Mouse (Mus musculus): ENCODE results near the gene Cnksr1. TPM values are rescaled to one million over a fixed set of nuclear protein-coding genes. Genes with fewer than 3 reads are reported as not detected.
A peak's percentile ranks its signal among the peaks of the same experiment; 100 is the strongest.

The Cnksr1 gene
- polyA plus RNA-seq, 2 experiments = 0.06 TPM; not detected in 1

- no peaks in the 10 kb centered on the region for H3K27me3 ChIP-seq (ENCODE audit: control insufficient read depth, insufficient read depth, low read length)
- no peaks in the 10 kb centered on the region for H3K36me3 ChIP-seq (replicated peaks; ENCODE audit: control insufficient read depth, insufficient read depth, low read depth)
- no peak overlapping the region for H3K4me2 ChIP-seq (ENCODE audit: low read depth)
- 39% methylated on average over 17 of the region's 17 CpGs for WGBS (ENCODE audit: insufficient replicate concordance)
- ATAC-seq (ENCODE audit: insufficient read depth) (no peak), DNase-seq (ENCODE audit: low read depth in 3 of 3, low spot score in 3 of 3) (no peak)
- H3K27ac ChIP-seq = no peak overlapping the region
- TF ChIP-seq CTCF (IDR thresholded peaks at IDR 0.05; ENCODE audit: low read depth) (no peak), EP300 (IDR thresholded peaks at IDR 0.05; ENCODE audit: low read depth) (no peak)
- no peaks in the 10 kb centered on the region; a peak in 1 of 4 replicates for H3K4me1 ChIP-seq (replicated peaks; ENCODE audit: control insufficient read depth in 2 of 2, insufficient read depth in 2 of 2, low read length in 1 of 2)
- no peak overlapping the region for H3K9ac ChIP-seq (replicated peaks)
- H3K9me3 ChIP-seq (ENCODE audit: control insufficient read depth, low read length) = no peaks in the 10 kb centered on the region
- no peak overlapping the region for H3K4me3 ChIP-seq (ENCODE audit: insufficient read depth in 1 of 2, low read depth in 2 of 2, low read length in 2 of 2)
Measured at GRCm38 (mm10) chr4:134203340-134203896, 34.8 kb downstream of the Cnksr1 start.

- H3K9me3 ChIP-seq (ENCODE audit: control insufficient read depth, low read length) = no peaks in the 10 kb centered on the region
- TF ChIP-seq CTCF (IDR thresholded peaks at IDR 0.05; ENCODE audit: low read depth) (no peak), EP300 (IDR thresholded peaks at IDR 0.05; ENCODE audit: low read depth) (no peak)
- H3K27ac ChIP-seq = no peak within 1 kb of the TSS
- no peaks in the 10 kb centered on the region for H3K36me3 ChIP-seq (replicated peaks; ENCODE audit: control insufficient read depth, insufficient read depth, low read depth)
- ATAC-seq (ENCODE audit: insufficient read depth) = no peak
- no peaks in the 10 kb centered on the region; a peak in 1 of 4 replicates for H3K4me1 ChIP-seq (replicated peaks; ENCODE audit: control insufficient read depth in 2 of 2, insufficient read depth in 2 of 2, low read length in 1 of 2)
- no peak within 1 kb of the TSS for H3K4me3 ChIP-seq (ENCODE audit: insufficient read depth in 1 of 2, low read depth in 2 of 2, low read length in 2 of 2)
- no peaks in the 10 kb centered on the region for H3K27me3 ChIP-seq (ENCODE audit: control insufficient read depth, insufficient read depth, low read length)
- 69% methylated on average over 4 of the region's 4 CpGs for WGBS (ENCODE audit: insufficient replicate concordance)
- no peak for DNase-seq (ENCODE audit: low read depth in 3 of 3, low spot score in 3 of 3)
- no peak within 1 kb of the TSS for H3K9ac ChIP-seq (replicated peaks)
- H3K4me2 ChIP-seq (ENCODE audit: low read depth) = no peak within 1 kb of the TSS
Measured at GRCm38 (mm10) chr4:134202904-134203303, 35.3 kb downstream of the Cnksr1 start, which contains the start of gene Gm7534. Gene Gm7534 (minus strand): TSS chr4:134203004.

GRCm38 (mm10) chr4:134199371-134199770 lies 38.8 kb downstream of the Cnksr1 start:
- WGBS (ENCODE audit: insufficient replicate concordance) = 62% methylated on average over 2 of the region's 2 CpGs
- no peak for TF ChIP-seq EP300 (IDR thresholded peaks at IDR 0.05; ENCODE audit: low read depth)
- TF ChIP-seq CTCF (IDR thresholded peaks at IDR 0.05; ENCODE audit: low read depth) = no peak
- no peak overlapping the region for H3K4me3 ChIP-seq (ENCODE audit: insufficient read depth in 1 of 2, low read depth in 2 of 2, low read length in 2 of 2)
- no peak overlapping the region for H3K4me2 ChIP-seq (ENCODE audit: low read depth)
- ATAC-seq (ENCODE audit: insufficient read depth) = no peak
- no peak overlapping the region for H3K27ac ChIP-seq
- no peak for DNase-seq (ENCODE audit: low read depth in 3 of 3, low spot score in 3 of 3)
- H3K36me3 ChIP-seq (replicated peaks; ENCODE audit: control insufficient read depth, insufficient read depth, low read depth) = no peaks in the 10 kb centered on the region
- no peak overlapping the region for H3K9ac ChIP-seq (replicated peaks)
- no peaks in the 10 kb centered on the region for H3K4me1 ChIP-seq (replicated peaks; ENCODE audit: control insufficient read depth in 2 of 2, insufficient read depth in 2 of 2, low read length in 1 of 2)
- H3K9me3 ChIP-seq (ENCODE audit: control insufficient read depth, low read length) = no peaks in the 10 kb centered on the region
- no peaks in the 10 kb centered on the region for H3K27me3 ChIP-seq (ENCODE audit: control insufficient read depth, insufficient read depth, low read length)

GRCm38 (mm10) chr4:134186268-134186667 lies 51.9 kb downstream of the Cnksr1 start:
- ATAC-seq (ENCODE audit: insufficient read depth) (no peak), DNase-seq (ENCODE audit: low read depth in 3 of 3, low spot score in 3 of 3) (no peak)
- Histone ChIP-seq H3K4me1 (replicated peaks; ENCODE audit: control insufficient read depth in 2 of 2, insufficient read depth in 2 of 2, low read length in 1 of 2) (peaks cover 17 to 19% of the 10 kb centered on the region in 2 experiments), H3K27ac (peak overlapping the region; percentile 65), H3K9ac (replicated peaks) (peak overlapping the region; percentile 95), H3K4me2 (ENCODE audit: low read depth) (peak overlapping the region; percentile 91), H3K27me3 (ENCODE audit: control insufficient read depth, insufficient read depth, low read length) (no peaks in the 10 kb centered on the region), H3K9me3 (ENCODE audit: control insufficient read depth, low read length) (no peaks in the 10 kb centered on the region), H3K36me3 (replicated peaks; ENCODE audit: control insufficient read depth, insufficient read depth, low read depth) (0 out of 2 replicates have a peak, but pooled peaks cover 2% of the 10 kb centered on the region), H3K4me3 (ENCODE audit: insufficient read depth in 1 of 2, low read depth in 2 of 2, low read length in 2 of 2) (peak overlapping the region; percentile 61 to 92)
- no peak for TF ChIP-seq CTCF (IDR thresholded peaks at IDR 0.05; ENCODE audit: low read depth)
- TF ChIP-seq EP300 (IDR thresholded peaks at IDR 0.05; ENCODE audit: low read depth) = no peak
- under 1% methylated on average over 22 of the region's 22 CpGs for WGBS (ENCODE audit: insufficient replicate concordance)

GRCm38 (mm10) chr4:134185569-134185968 lies 52.6 kb downstream of the Cnksr1 start:
- TF ChIP-seq EP300 (IDR thresholded peaks at IDR 0.05; ENCODE audit: low read depth) = no peak
- no peak for TF ChIP-seq CTCF (IDR thresholded peaks at IDR 0.05; ENCODE audit: low read depth)
- peak overlapping the region; percentile 95 for H3K9ac ChIP-seq (replicated peaks)
- no peaks in the 10 kb centered on the region for H3K9me3 ChIP-seq (ENCODE audit: control insufficient read depth, low read length)
- WGBS (ENCODE audit: insufficient replicate concordance) = 77% methylated on average over 3 of the region's 3 CpGs
- no peak for DNase-seq (ENCODE audit: low read depth in 3 of 3, low spot score in 3 of 3)
- H3K36me3 ChIP-seq (replicated peaks; ENCODE audit: control insufficient read depth, insufficient read depth, low read depth) = peaks cover 2% of the 10 kb centered on the region; the same call in 1 of the 2 replicates
- H3K4me1 ChIP-seq (replicated peaks; ENCODE audit: control insufficient read depth in 2 of 2, insufficient read depth in 2 of 2, low read length in 1 of 2) = peaks cover 24 to 26% of the 10 kb centered on the region in 2 experiments
- no peak for ATAC-seq (ENCODE audit: insufficient read depth)
- H3K27ac ChIP-seq = no peak overlapping the region
- H3K27me3 ChIP-seq (ENCODE audit: control insufficient read depth, insufficient read depth, low read length) = no peaks in the 10 kb centered on the region
- H3K4me2 ChIP-seq (ENCODE audit: low read depth) = peak overlapping the region; percentile 91
- H3K4me3 ChIP-seq (ENCODE audit: insufficient read depth in 1 of 2, low read depth in 2 of 2, low read length in 2 of 2) = peak overlapping the region; percentile 61 to 92

Data from liver, embryonic 14.5 days (tissue).